Mouse (Mus musculus) cerebral cortex, adult 2 months (tissue): ENCODE data around the gene Gltp.

ENCODE experiments used
- WGBS: fragments of 180-500 bp; shearing (Covaris S2); methylation state at CpG from one replicate; pipeline ENCODE4 v1.1.7; 2018; 5-methylcytosine and 5-hydroxymethylcytosine counted together

The Gltp gene

DNA sequence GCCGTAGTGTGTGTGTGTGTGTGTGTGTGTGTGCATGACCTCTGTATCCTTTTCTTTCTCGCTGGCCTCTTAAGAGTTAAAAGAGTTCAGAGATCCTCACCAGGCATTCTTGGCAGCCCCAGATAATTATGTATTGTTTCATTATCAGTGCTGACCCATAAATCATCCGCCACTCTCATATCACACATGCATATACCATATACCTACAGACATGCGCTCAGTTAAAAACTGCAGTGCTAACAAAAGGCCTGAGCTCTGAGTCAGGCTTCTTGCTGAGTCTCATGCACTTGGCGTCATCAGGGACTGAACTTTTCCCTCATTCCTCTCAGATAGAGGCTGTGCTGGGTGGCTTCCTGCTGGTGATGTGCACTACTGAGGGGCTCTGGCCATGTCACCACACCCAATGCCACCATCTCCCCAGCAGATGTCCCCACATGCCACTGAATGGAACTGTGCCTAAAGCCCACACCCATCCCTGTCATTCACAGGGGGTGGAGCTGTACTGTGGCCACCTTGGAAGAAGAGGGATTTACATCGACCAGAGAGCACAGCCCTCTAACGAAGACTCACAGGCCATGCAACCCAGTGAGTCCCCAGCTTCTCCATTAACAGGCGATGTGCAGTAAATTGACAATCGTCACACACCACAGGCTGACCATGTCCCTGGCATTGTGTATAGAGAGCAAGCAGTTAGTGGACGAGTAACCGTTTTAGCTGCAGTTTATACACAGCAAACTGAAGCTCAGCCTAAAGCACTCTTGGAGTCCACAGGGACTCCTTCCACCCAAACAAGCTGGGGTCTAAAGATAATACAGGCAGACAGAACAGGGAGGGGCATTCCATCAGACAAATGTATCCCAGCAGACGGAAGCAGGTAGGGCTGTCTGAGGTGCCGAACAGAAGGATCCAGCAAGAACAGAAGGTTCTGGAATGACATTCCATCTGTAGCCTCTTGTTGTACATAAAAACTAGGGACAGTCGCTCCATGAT is 11.9 kb upstream of the Gltp start:
- WGBS: 65% methylated on average over 14 of the region's 14 CpGs

DNA sequence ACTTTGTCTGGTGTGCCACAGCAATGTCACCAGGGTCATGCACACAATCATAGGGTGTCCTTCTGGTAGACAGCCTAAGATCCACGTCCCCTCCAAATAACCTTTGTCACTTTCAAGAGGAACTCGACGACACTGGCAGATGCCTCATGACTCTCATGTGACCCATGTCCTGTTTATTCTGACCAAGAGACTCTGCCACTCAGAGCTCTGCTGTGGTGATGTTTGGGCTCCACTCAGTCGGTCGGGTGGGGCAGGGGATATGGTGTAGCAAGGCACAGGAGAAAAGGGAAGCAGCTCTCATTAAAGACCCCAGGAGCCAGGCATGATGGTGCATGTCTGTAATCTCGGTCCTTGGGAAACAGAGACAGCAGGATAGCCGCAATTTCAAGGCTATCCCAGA is 8.2 kb upstream of the Gltp start:
- 56% methylated on average over 7 of the region's 7 CpGs for WGBS

DNA sequence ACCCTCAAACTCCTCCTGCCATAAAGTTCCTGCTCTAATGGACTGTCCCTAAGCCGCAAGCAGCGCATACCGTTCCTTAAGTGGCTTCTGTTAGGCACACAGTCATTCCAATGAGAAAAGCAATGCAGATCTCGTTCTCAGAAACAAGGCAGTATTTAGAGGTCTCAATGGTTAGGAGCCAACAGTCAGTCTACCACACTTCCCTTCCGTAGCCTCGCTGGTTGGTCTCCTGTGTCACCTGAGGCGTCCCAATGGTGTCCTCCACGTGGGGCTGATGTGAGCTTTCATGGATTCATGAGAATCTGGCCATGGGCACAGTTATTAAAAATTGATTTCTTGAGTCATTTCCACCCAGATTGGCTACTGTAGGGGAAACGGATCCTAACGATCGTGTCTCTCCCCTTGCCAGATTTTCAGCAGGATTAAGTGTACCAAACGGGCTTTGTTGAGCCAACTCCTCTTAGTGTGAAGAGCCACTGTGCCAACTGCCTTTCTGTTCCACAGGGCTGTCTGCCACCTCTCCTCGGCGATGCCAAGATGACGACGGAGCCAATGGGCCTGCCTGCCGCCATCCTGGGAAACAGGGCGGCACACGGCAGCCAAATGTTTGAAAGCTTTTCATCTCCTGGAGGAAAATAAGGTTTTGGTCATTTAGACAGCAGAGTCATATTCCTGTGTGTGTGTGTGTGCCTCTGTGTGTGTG is 7.4 kb upstream of the Gltp start:
- WGBS: 40% methylated on average over 19 of the region's 19 CpGs

DNA sequence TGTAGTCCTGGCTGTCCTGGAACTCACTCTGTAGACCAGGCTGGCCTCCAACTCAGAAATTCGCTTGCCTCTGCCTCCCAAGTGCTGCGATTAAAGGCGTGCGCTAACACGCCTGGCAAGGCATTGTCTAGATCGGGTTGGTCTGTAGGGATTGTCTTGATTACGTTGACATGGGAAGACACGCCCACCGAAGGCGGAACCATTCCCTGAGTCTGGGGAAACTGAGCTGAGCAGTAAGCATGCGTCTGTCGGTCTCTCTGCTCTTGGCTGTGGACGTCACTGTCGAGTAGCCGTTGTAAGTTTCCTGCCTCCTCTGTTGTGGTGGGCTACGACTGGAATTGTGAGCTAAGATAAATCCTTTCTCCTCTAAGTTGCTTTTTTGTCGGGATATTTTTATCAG is 6.2 kb upstream of the Gltp start:
- 90% methylated on average over 17 of the region's 17 CpGs for WGBS

DNA sequence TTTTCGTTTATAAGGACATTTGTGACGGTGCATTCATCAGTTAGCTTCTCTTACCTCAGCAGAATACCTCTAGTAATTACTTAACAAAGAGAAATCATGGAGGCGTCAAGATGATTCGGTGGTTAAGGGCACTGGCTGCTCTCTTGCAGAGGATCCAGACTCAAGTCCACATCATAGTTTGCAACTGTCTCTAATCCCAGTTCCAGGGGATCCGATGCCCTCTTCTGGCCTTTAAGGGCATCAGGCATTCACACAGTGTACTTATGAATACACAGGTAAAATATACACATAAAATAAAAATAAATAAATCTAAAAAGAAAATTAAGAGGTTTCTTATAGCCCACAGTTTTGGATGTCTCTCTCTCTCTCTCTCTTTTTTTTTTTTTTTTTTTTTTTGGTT is 5.0 kb upstream of the Gltp start:
- WGBS: 68% methylated on average over 5 of the region's 5 CpGs

DNA sequence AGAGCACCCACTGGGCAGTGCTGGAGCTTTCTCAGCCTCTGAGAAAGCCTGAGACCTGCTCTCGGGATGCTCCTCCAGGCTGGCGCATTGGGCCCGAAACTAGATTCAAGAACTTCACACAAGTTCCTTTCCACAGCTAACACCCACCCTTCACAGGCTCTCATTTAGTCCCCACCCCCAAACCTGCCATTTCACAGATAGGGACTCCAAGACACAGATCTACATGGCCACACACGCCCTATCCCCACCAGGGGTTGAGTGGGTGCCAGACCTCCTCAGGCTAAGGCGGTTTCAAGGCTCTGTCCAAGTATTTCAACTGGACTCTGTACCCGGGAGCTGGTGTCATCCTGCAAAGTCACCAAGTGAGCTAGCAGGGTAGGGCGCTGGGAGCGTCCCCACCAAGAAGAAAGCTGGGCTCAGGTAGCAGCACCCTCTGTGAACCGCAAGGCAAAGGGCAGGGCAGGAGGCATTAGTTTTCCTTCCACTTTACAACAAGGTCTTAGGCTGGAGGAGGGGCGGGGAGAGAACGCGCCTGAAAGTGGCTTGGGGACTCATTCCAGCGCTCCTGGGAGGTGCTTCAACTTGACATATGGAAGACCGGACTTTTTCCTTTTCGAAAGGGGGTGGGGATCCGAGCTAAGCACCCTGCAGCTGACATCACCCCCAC is 951 bp downstream of the Gltp start:
- 11% methylated on average over 16 of the region's 16 CpGs for WGBS

DNA sequence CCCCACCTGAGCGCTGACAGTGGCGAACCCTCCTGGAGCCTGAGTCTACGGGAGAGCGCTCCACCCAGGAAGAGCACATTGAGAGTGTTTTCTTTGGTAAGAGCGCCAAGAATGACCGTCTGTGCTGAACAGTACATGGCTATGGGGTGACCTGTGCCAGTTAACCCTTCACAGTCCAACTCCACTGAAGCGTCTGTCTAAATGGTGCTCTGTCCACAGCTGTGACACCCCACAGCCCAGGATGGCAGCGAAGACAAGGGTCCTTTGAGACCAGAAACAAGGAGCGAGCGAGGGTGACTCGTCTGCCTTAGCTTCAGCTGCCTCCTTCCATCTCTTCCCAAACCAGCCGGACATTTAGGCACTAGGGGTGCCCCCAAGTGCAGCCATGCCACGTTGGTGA is 2.1 kb downstream of the Gltp start:
- WGBS: 74% methylated on average over 13 of the region's 13 CpGs

DNA sequence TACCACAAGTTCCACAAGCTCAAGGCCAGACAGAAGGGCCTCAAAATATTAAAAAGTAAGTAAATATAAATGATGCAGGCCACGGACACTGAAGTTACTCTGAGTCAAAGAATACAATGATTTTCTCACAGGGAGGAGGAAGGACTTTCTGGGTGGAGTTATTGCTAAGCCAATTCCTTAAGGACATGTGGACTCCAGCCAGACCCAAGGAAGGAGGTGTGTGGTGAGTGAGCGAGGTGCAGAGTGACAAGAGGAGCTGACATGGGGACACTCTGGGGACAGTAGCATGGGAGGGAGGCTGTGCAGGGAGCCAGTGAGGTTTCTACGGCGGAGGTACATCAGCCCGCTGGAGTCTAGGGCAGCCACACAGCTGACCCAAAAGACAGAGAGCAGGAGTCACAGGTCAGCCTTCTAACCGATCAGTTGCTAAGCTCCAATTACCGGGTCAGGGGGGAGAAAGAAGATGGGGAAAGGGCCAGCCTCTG is 4.0 kb downstream of the Gltp start:
- WGBS: 84% methylated on average over 7 of the region's 7 CpGs

DNA sequence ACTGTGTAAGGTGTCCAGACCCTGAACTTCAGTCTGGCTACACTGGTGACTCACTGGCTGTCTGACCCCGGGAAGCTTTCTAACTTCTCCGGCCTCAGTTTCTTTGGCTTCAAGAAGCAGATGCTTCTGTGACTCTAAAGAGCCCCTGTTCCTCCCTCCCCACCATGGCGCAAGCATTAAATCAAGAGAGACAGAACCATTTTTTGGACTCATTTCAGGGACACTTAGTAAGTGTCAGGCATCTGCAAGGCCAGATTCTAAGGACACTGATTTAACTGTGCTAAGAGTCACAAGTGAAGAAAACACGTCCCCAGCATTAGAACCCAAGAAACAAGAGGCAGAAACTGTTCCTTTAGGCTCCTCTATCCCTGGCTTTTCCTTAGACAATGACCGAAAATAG is 4.8 kb downstream of the Gltp start:
- WGBS: 91% methylated on average over 5 of the region's 5 CpGs

DNA sequence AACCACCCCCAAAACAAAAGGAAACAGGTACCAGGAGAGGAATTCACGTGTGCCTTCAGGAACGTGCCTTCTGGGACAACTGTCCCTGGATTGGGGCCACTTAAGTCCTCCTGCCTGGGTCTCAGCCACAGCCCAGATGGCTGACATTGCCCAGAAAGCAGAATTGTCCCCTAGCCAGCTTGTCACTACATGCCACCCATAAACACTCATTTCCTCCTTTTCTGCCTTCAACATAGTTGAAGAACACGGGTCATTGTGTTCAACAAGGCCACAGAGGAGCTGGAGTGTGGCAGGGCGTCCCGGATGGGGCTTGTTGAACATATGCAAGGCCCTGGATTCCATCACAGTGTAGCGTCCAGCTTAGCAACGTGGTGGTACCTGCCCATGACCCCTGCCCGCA is 9.1 kb downstream of the Gltp start:
- 63% methylated on average over 8 of the region's 8 CpGs for WGBS

DNA sequence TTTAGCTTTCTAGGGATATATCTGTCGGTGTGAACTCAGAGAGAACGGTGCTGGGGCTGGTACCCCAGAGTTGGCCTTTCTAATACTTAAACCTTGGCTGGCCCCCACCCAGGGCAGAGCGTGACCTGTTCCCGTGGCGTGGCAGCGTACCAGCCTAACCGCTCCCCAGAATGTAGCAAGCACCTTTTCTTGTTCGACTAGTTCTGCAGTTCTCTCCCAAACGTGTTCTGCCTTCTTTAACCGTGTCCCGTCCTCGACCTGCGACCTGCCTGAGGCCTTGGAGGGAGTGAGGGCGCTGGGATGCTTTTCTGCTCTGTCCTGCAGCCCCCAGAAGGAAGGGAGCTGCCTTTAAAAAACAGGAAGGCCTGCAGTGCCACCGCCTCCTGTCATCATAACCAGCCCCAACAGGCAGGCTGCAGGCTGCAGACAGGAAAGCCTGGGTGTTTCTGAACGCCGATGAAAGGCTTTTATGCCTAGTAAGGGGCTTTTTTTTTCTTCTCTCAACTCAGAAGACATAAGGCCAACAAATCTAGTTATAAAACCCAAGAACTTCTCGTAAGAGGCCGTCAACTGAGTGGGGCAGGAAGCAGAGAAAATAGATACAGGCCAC is 10.0 kb downstream of the Gltp start:
- 76% methylated on average over 19 of the region's 19 CpGs for WGBS

DNA sequence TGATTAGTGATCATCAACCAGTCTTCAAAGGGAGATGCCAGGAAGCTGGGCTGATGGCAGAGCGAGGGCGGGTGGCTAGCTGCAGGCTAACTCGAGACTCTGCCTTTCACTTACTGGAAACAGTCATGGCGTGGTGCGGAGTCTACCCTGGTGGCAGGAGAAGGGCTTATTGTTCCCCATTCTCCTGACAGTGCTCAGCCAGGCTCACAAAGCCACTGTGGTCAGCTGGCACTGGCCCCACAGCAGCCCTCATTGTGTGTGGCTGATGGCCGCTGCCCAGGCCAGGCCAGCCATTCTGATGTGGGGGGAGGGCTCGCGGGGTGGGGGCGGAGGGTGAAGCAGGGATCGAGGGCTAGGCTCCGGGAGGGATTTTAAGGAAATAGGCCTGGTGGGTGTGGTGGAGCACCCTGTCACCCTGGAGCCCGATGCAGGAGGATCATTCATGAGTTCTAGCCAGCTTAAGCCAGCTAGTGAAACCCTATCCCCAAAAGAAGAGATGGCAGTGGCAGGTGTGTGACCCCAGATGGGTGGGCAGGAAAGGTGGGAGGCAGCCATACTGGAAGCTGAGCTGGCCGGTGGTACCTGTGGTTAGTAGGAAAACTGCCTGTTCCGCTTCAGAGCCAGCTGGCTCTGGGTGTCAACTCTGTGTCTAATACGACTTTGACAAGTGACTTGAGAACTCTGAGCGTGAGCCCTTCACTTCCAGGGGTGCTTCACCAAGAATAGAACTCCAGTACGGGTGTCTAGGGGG is 10.8 kb downstream of the Gltp start:
- WGBS: 66% methylated on average over 17 of the region's 17 CpGs

DNA sequence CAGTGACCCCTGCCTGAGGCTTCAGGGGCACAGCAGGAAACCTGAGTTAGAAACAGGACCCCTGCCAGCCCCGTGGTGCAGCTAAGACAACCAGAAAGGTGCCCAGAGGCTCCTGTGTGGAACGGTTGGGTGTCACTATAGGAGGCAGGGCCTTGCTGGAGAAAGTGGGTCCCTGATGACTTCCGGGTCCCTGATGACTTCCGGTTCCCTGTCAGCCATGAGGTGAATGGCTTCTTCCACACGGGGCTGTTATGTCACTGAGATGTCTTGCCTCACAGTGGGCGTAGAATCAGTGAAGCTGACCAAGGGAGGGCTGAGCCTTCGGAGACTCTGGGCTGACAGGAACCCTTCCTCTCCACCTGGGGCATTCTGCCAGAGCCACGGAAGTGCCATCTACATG is 16.2 kb downstream of the Gltp start:
- 88% methylated on average over 8 of the region's 8 CpGs for WGBS

DNA sequence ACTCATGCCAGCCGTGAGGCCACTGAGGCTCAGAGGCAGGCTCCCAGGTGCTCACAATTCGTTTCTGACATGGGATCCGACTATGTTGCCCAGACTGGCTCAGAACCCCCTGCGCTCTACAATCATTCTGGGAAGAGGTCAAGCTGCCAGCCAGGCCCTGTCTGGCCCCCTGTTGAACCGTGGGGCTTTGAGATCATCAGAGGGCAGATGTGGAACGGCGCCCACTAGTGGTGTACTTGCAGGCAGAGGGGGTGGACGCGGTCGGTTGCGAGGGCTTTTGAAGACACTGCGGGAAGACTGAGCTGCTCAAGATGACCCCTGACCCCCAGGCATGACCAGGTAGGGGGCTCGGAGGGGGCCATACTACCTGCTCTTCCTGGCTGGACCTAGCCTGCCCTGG is 17.7 kb downstream of the Gltp start:
- WGBS: 89% methylated on average over 13 of the region's 13 CpGs

DNA sequence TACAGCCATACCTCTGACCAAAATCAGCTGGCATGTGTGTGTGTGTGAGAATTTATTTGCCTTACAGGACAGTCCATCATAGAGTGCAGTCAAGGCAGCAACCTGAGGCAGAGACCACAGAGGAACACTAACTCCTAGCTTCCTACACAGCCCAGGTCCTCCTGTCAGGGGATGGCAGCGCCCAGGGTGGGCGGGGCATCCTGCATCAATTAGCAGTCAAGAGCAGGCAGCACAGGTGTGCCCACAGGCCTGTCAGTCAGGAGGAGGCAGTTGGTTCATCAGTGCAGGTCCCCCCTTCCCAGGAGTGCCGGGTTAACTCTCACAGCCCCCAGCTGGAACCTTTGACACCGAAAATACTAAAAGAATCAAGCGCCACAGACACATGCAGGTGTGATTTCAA is 21.8 kb downstream of the Gltp start:
- 96% methylated on average over 5 of the region's 5 CpGs for WGBS

DNA sequence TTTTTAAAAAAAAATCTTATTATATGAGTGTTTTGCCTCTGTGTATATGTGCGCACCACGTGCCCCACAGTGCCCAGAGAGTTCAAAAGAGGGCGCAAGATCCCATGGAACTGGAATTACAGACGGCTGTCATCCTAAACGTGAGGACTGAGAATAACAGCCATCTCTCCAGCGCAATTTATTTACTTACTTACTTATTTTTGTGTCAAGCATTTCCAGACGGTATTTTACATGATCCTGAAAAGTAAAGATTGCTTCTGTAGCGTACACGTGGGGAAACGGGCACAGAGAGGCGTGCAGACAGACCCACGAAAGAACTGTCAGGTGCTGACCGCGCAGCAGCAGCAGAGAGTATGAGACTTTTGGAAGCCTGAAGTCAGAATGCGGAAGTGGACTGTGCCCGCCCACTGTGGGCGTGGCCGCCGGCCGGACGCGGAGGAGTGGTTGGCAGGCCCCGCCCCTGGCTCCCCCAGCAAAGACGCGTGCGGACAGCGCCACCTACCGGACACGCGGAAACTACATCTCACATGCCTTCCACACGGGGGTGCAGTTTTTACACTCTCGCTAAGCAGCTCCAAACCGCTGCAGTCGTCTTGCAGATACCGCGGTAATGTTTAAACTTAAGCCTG is 23.4 kb downstream of the Gltp start:
- 3% methylated on average over 36 of the region's 36 CpGs for WGBS

DNA sequence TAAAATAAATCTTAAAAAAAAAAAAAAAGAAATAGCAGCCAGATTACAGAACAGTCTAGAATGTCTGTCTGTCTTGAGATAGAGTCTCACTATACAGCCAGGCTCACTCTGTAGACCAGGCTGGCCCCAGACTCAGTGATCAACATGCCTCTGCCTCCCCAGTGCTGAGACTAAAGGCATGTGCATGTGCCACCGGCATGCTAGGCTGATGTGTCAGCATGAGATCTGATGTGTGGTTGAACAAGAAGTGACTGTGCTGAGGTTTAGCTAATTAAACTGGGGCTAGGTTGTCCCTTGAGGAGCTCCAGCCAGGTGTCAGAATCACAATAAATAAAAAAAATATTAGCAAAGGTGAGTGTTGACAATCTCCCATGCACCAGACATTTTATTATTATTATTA is 24.1 kb downstream of the Gltp start:
- 59% methylated on average over 1 of the region's 1 CpGs for WGBS

DNA sequence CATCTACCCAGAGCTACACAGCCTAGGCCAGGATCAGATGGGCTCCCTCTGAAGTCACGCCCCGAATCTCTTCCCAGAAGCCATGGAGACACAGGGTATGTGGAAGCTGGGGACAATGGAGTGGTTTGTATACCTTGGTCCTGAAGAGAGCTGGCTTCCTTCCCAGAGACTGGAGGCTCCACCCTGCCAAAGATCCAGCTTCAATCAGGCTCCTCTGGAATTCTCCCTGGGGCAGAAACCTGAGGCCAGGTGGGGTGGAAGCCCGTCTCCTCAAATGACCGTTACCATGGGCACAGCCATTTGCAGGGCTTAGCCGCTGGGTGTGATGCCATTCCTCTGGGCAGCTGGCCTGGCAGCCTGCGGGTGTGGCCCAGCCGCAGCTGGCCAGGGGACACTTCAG is 26.0 kb downstream of the Gltp start:
- WGBS: 57% methylated on average over 7 of the region's 7 CpGs

DNA sequence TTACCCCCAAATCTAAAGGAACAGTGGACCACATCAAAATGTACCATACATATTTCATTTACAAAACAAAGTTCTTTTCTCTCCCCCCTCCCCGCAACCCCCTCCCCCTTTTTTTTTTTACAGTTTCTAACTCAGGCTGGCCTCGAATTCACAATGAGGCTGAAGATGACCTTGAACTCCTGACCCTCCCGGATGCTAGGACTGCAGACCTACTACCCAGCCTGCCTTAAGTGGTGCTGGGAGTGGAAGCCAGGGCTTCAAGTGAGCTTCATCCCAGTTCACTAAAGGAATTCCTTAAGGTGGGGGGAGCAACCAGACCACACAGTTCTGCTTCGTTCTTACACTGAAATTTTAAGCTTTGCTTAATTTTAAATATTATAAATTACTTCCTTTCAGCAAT is 26.6 kb downstream of the Gltp start:
- 84% methylated on average over 4 of the region's 4 CpGs for WGBS

DNA sequence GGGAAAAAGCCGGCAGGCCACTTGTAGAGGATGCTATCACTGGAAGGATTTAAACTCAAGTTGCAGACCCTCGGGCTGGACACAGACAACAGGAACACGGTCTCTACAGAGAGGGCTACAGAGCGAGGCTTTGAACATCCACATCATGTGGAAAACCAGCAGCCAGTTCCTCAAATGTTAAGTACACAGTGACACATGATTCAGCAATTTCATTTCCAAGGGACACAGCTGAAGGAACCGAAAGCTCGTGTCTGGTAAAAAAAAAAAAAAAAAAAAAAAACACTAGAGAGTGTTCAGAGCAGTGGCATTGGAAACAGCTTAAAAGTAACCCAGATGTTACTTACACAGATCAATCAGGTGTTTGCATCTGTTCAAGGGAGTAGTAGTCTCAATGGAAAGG is 29.8 kb downstream of the Gltp start:
- WGBS: 65% methylated on average over 6 of the region's 6 CpGs

DNA sequence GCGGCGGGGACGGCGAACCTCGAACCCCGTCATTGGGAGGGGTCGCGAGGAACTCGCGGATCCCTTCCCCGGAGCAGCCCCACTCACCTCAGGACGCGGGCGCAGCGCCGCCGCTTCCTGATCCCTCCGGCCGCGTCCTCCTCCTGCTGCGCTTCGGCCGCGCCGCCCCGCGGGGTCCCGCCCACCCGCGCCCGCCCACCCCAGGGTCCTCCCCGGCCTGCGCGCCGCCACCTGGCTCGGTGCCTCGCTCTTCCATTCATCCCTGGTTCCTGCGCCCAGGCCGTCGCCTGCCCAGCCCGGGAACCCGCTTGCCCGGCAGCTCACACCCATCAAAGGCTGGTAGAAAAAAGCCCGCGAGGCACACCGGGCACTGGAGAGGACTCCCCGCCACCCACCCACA is 32.5 kb downstream of the Gltp start, which contains the start of gene Trpv4:
Gene Trpv4, minus strand, starts transcription at position 167 of the 400 bp plus-strand sequence.
- WGBS: 4% methylated on average over 47 of the region's 47 CpGs
